Mouse (Mus musculus) heart, postnatal 10 days (tissue): ENCODE measurements around the gene Sptlc2. TPM values are rescaled to one million over a fixed set of nuclear protein-coding genes. Genes with fewer than 3 reads are reported as not detected.

Experiments
- DNase-seq, 2 experiments: peaks; one replicate each; pipeline ENCODE4 v3.0.0; 2021
- intact Hi-C: fragments of 180-260 bp; cut with DNase I; formaldehyde crosslinking; loops from one replicate; pipeline ENCODE4 v1.15.1; 2025
- total RNA-seq, 2 experiments: library from RNA; stranded (reverse); gene quantifications; 2 replicates each; pipeline ENCODE4 v1.2.3; 2021

Sptlc2 gene
- total RNA-seq, 2 experiments from 2014 or later = 51.9 to 58.9 TPM

- intact Hi-C loops = no loop called here
- no peak for DNase-seq
These were observed 9.8 kb upstream of the Sptlc2 start for GRCm38 (mm10) chr12:87397811-87398417.

- no peak for DNase-seq
- intact Hi-C loops = no loop called here
These were observed 9.0 kb upstream of the Sptlc2 start for GRCm38 (mm10) chr12:87397126-87397525.

GRCm38 (mm10) chr12:87394316-87394715 lies 6.2 kb upstream of the Sptlc2 start:
- intact Hi-C loops = no loop called here
- no peak for DNase-seq

DNA sequence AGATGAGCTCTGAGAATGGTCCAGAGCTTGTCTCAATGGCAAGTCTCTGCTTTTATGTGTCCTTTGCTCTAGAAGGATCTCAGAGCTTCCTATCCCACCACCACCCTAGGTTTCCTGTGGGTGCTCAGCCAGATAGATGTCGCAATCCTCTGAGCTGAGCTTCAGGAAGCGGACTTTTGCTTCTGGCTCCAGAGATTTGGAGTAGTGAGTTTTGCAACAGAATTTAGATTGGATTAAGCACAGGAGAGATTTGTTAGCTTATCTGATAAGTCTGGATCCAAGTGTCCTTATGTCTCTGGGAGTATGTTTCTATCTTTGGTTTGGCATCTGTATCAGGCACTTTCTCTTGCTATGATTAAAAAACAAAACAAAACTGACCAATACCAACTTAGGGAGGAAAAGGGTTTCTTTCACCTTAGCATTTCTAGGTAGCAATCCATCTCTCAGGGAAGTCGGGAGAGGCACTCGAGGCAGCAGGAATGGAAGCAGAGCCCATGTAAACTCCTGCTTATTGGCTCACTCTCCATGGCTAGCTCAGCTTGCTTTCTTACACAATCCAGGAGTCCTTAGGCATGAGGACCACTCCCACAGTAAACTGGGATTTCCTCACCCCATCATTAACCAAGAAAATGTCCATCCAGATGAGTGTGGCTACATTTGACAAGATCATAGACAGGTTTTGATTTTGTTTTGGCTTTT lies 5.4 kb upstream of the Sptlc2 start:
- intact Hi-C loops = no loop called here
- no peak for DNase-seq

DNA sequence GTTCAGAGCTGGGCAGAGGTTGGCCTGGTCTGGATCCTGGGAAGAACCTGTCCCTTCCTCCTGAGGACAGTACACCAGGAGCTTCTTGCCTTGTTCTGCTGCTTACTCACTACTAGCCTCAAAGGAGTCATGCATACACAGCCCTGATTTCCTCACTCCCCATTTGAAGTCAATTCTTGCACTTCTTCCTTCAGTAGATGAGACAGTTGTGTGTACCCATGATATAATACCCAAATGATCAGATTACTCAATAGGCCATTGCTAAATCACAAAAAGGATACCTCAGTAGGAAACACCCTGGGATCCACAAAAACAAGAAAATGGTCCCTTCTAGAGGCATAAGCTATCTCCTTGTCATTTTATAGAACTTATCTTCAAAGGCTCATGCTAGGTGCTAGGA lies 3.2 kb upstream of the Sptlc2 start:
- intact Hi-C loops = no loop called here
- DNase-seq = no peak

GRCm38 (mm10) chr12:87389231-87389630 lies 1.1 kb upstream of the Sptlc2 start:
- intact Hi-C loops = no loop called here
- no peak for DNase-seq

DNA sequence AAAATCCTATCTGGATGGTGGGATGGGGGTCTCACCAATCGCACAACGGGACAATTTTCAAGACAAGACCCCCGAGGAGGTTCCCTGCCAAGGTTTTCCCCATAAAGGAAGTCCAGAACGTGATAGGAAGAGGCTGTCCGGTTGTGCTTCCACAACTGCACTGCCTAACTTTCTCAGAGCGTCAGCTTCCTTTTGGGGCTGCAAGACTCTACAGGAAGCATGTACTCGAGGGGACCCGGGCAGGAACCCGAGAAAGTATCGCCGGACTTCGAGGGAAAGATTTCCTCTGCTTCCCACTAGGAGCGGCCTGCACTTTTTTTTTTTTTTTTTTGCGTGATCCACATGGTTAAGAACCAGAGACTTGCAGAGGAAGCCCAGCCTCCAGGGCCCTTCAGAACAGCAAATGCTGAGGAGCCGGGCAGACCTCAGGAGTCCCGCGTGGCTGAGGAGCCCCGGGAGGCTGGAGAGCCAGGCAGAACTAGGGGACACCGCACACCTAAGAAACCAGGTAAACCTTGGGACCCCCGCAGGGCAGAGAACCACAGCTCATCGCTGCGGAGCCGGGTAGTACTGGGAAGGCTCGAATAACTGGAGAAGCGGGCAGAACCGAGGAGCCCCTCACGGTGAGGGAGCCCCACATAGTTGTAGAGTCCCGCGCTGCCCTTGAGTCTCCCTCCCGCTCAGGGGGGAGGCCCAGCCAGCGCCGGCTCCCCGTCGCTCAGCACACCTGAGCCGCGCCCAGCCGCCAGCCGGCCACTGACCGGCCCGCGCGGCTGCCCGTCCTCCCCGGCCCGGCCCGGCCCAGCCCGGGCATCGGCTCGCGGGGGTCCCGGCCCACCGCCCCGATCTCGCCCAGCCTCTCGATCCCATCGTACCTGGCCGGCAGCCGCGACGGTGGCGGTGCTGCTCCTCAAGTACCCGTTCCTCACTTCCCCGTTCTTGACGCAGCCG lies 709 bp downstream of the Sptlc2 start:
- peak; percentile 48 to 51 for DNase-seq
- intact Hi-C loops = no loop called here

DNA sequence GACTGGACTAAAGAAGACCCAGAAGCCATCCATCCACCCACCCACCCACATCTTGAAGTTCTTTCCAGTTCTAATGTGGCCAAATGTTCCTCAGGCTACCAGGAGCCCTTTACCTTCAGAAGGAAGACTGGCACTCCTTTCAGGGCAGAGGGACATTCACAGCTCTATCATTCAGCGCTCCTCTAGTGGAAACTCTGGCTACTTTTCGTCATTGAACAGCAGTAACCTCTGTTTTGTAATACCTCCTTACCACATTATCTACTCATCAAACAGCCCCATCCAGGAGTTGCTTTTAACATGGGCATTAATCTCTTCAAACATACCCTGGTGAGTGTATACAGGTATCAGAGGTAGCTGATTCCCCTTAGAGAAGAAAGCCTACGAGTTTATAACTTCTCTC lies 3.1 kb downstream of the Sptlc2 start:
- intact Hi-C loops = no loop called here
- DNase-seq = no peak

DNA sequence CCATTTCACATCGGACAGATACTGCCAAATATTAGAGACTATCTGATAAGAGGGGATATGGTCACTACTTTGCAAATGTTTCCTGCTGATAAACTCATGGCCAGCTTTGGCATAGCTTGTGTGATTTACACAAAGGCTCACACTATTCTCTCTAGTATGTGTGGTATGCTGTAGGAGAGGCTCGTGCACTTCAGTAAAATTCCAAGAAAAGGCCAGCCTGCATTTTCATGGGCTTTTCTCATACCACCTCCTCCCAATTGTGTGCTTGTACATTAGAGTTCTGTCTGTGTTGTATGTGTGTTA lies 6.8 kb downstream of the Sptlc2 start:
- intact Hi-C loops = no loop called here
- DNase-seq = no peak

GRCm38 (mm10) chr12:87380586-87381379 lies 7.4 kb downstream of the Sptlc2 start:
- DNase-seq = no peak
- intact Hi-C loops = no loop called here

- no peak for DNase-seq
- intact Hi-C loops = no loop called here
These were observed 8.7 kb downstream of the Sptlc2 start for GRCm38 (mm10) chr12:87379496-87379895.

DNA sequence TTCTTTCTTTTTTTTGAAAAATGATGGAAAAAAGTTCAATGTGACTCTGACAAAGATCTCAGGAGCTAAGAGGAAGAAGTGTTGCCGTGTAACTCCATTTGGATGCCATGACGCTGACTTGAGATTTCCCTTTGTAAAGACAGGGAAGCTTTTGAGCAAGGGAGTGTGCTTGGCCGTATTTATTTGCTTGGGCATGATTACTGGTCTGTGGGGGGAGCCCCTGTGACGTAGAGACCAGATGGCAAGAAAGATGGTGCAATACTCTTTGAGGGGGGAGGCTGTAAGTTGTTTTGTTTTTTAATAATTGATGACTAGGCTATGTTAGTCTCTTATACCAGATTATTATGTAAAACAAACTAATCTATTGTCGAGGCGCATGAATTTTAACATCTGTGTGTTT lies 14.0 kb downstream of the Sptlc2 start:
- DNase-seq = no peak
- intact Hi-C loops = no loop called here

DNA sequence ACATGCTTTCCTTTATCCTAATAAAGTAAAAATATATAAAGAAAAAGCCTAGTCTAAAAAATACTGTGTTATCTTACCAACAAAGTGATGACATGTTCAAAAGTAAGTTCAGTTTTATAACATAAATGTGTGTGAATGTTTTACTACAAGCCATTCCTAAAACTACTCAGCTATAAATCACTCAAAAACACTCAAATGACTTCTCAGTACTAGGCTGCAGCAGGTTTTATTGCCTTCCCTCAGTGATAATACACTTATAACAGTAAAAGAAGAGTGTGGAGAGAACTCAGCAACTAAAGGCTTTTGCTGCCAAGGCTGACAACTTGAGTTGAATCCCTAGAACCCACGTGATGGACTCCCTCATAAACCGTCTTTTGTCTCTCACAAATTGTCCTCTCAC lies 18.8 kb downstream of the Sptlc2 start:
- intact Hi-C loops = no loop called here
- no peak for DNase-seq

DNA sequence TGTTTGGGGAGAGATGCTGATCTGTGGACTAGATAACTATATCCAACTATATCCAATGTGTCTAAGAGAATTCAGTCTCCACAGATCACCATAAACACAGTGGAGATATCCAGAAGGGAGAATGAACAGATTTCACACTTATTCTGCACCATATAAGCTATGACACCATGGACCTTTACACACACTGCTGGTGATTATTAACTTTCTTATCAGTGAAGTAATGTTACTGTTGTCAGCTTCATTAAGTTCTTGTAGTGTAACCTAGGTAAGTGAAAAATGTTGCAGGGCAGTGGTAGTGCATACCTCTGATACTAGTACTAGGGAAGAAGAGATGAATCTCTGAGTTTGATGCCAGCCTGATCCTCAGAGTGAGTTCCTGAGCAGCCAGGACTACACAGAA lies 20.1 kb downstream of the Sptlc2 start:
- DNase-seq = no peak
- intact Hi-C loops = no loop called here

- intact Hi-C loops = no loop called here
These were observed 22.5 kb downstream of the Sptlc2 start for GRCm38 (mm10) chr12:87365676-87366075.

DNA sequence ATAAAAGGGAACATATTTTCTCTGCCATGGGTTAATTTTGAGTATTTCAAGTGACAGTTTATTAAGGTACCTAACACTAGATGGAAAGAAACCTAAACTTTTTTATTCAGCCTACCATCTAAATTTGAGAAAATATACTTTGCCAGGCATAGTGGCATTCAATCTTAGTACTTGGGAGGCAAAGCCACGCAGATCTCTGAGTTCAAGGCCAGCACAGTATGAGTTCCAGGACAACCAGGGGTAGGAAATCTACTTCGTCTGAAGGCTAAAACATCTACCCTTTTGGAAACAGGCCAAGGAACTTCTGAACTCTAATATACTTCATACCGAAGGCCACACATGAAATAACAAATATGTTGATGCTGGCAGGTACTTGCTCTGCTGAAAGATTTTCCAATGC lies 26.0 kb downstream of the Sptlc2 start:
- intact Hi-C loops = no loop called here
- DNase-seq = no peak

More at GRCm38 (mm10) chr12:87365676-87366075, 22.5 kb downstream of the Sptlc2 start:
- no peak for DNase-seq

DNA sequence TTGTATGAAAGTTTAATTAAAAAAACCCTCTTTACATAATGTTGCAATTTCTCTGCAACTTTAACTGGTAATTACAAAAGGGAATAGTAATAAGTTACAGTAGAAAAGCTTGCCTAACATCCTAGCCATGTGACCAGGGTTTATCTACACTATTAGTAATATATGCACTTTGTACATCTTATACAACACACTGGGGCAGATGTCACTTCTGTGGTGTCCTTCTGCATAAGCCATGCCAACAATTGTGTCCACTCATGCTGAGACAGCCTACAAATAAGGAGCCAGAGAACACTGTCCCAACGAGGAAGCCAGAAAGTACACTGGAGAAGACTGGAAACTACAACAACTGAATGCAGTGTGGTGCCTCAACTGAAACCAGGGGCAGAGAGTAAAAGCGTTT lies 40.1 kb downstream of the Sptlc2 start:
- intact Hi-C loops = loop anchor here (5.0 kb wide), 1 partner anchor 69 kb away; no protein-coding TSS in a partner anchor
- no peak for DNase-seq

DNA sequence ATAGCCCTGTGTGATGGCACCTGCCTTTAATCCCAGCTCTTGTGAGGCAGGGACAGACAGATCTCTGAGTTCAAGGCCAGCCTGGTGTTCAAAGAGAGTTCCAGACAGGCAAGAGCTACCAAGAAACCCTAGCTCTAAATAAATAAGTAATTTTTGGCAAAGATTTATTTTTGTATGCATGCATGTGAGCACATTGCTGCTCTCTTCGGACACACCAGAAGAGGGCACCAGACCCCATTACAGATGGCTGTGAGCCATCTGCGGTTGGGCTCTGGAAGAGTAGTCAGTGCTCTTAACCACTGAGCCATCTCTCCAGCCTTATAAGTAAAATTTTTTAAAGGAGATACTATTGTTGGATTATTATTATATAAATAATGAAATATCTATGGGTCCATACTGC lies 40.6 kb downstream of the Sptlc2 start:
- peak in 1 of 2 experiments; percentile 10 for DNase-seq
- intact Hi-C loops = loop anchor here (5.0 kb wide), 1 partner anchor 70 kb away; no protein-coding TSS in a partner anchor

GRCm38 (mm10) chr12:87343084-87343605 lies 45.0 kb downstream of the Sptlc2 start:
- intact Hi-C loops = no loop called here
- no peak for DNase-seq

DNA sequence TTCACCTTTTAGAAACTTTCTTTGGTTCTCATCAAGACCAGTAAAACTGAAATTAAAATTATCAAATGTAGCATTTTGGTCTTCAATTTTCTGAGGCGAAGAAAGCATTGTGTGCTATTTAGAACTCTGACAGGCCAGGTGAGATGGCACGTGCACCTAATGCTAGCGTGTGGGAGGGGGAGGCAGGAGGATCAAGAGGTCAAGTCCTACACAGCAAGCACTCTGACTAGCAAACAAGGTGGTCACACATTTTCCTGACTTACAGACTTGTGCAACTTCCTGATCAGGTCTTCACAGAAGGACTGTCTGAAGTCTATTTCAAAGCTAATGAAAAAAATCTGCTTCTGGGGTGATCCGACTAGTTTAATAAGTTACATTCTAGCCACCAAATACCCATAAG lies 50.1 kb downstream of the Sptlc2 start:
- intact Hi-C loops = loop anchor here (10.0 kb wide), 1 partner anchor 573 kb away; no protein-coding TSS in a partner anchor

More for the DNA sequence above, 50.1 kb downstream of the Sptlc2 start:
- DNase-seq = no peak
